Mouse (Mus musculus): ENCODE results near the gene Slc24a4. TPM values are rescaled to one million over a fixed set of nuclear protein-coding genes. Genes with fewer than 3 reads are reported as not detected.

Gene Slc24a4
- polyA plus RNA-seq, 1 experiment from 2014 or later = 2.4 TPM

DNA sequence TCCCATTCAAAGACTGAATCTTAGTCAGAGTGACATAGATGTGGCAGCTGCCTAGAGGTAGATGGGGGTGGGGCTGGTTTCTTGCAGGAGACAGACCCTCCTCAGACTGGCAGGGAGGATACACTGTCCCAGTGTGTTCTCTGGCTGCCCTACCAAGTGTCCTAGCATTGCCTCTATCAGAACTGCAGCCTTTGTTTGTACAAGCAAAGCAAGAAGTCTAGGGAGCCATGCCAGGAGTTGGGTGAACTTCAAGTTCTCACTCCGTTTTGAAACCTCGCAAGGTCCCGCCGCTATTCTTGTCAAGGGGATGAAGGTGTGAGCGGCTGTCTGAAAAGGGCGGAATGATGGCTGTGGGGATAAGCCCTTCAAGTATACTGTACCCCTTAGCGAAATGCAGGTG lies 22.7 kb downstream of the Slc24a4 start:
- DNase-seq (ENCODE audit: low spot score) = no peak
- WGBS = 90% methylated on average over 7 of the region's 7 CpGs
- H3K9ac ChIP-seq = no peak overlapping the region

DNA sequence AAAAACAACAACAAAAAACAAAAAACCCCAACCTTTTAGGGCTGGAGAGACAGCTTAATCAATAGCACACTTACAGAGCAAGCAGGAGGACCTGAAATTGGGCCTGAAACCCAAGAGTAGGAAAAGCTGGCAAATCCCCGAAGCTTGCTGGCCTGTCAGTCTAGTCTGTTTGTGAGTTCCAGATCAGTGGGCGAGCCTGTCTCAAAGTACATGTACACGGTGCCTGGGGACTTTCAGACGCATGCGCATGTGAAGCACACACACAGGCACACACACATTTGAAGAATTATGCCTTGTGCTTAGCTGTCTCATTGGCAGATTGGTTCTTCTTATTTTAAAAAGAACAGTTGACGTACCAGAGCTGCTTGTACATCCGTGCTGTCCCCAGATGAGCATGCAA lies 25.3 kb downstream of the Slc24a4 start:
- no peak overlapping the region for H3K4me2 ChIP-seq (replicated peaks)
- H3K4me1 ChIP-seq (replicated peaks; ENCODE audit: control insufficient read depth, insufficient read depth, low read length) = no peaks in the 10 kb centered on the region
- H3K4me3 ChIP-seq (replicated peaks; ENCODE audit: low read length) = no peak overlapping the region
- H3K36me3 ChIP-seq (replicated peaks; ENCODE audit: control insufficient read depth, insufficient read depth) = no peaks in the 10 kb centered on the region
- no peak for DNase-seq (ENCODE audit: low spot score)
- H3K27ac ChIP-seq = no peak overlapping the region
- no peaks in the 10 kb centered on the region for H3K27me3 ChIP-seq (ENCODE audit: control insufficient read depth, insufficient read depth, low read length)
- no peaks in the 10 kb centered on the region for H3K9me3 ChIP-seq (ENCODE audit: control insufficient read depth, low read length)
- no peak overlapping the region for H3K9ac ChIP-seq
- ATAC-seq (ENCODE audit: low FRiP score) = no peak
- WGBS = 90% methylated on average over 7 of the region's 7 CpGs

More for the DNA sequence above, 22.7 kb downstream of the Slc24a4 start:
- H3K4me3 ChIP-seq (replicated peaks; ENCODE audit: low read length) = no peak overlapping the region
- no peaks in the 10 kb centered on the region for H3K4me1 ChIP-seq (replicated peaks; ENCODE audit: control insufficient read depth, insufficient read depth, low read length)
- no peaks in the 10 kb centered on the region for H3K27me3 ChIP-seq (ENCODE audit: control insufficient read depth, insufficient read depth, low read length)
- H3K9me3 ChIP-seq (ENCODE audit: control insufficient read depth, low read length) = no peaks in the 10 kb centered on the region
- no peak overlapping the region for H3K4me2 ChIP-seq (replicated peaks)
- ATAC-seq (ENCODE audit: low FRiP score) = no peak
- no peak overlapping the region for H3K27ac ChIP-seq
- H3K36me3 ChIP-seq (replicated peaks; ENCODE audit: control insufficient read depth, insufficient read depth) = no peaks in the 10 kb centered on the region

DNA sequence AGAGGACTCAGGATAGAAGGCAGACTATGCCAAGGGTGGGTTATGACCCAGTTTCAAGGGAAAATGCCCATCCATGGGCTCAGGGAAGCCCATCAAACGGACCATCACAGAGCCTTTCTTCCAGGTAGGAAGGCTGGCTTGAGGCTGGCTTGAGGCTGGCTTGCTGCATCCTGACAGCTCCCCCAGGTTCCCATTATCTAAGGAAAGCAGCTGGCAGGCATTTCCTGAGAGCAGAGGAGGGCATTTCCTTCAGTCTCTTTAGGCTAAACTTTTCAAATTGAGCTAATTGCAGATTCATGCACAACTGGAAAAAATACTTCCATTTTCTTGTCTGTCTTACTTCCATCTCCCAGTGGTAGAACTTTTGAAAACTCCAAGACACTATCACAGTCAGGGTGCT lies 26.3 kb downstream of the Slc24a4 start:
- ATAC-seq (ENCODE audit: low FRiP score) = no peak
- no peaks in the 10 kb centered on the region for H3K9me3 ChIP-seq (ENCODE audit: control insufficient read depth, low read length)
- WGBS = 60% methylated on average over 1 of the region's 1 CpGs
- H3K4me1 ChIP-seq (replicated peaks; ENCODE audit: control insufficient read depth, insufficient read depth, low read length) = no peaks in the 10 kb centered on the region
- H3K27me3 ChIP-seq (ENCODE audit: control insufficient read depth, insufficient read depth, low read length) = no peaks in the 10 kb centered on the region
- DNase-seq (ENCODE audit: low spot score) = no peak
- no peak overlapping the region for H3K27ac ChIP-seq
- no peak overlapping the region for H3K4me3 ChIP-seq (replicated peaks; ENCODE audit: low read length)
- H3K4me2 ChIP-seq (replicated peaks) = no peak overlapping the region
- no peak overlapping the region for H3K9ac ChIP-seq
- H3K36me3 ChIP-seq (replicated peaks; ENCODE audit: control insufficient read depth, insufficient read depth) = no peaks in the 10 kb centered on the region

DNA sequence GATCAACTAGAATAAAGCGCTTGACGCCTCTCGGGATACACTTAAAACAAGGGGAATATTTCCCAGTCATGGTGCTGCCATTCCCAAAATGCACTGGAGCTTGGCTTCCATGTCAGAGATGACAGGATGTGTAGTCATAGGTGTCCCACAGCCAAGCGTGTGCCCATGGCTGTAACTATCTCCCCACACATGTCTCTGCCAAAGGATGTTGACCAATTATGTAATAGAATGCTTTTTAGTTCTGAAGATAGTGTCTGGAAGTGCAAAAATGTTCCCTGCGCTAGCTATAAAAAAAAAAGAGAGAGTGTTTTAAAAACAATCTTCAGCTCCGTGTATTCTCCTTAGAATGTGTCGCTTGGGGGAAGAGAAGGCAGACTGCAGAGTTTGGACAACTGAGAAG lies 36.1 kb downstream of the Slc24a4 start:
- H3K27me3 ChIP-seq (ENCODE audit: control insufficient read depth, insufficient read depth, low read length) = no peaks in the 10 kb centered on the region
- H3K4me3 ChIP-seq (replicated peaks; ENCODE audit: low read length) = no peak overlapping the region
- H3K27ac ChIP-seq = no peak overlapping the region
- no peaks in the 10 kb centered on the region for H3K36me3 ChIP-seq (replicated peaks; ENCODE audit: control insufficient read depth, insufficient read depth)
- WGBS = 93% methylated on average over 7 of the region's 7 CpGs
- no peak overlapping the region for H3K4me2 ChIP-seq (replicated peaks)
- H3K9me3 ChIP-seq (ENCODE audit: control insufficient read depth, low read length) = no peaks in the 10 kb centered on the region
- no peaks in the 10 kb centered on the region; the same call in 1 of the 2 replicates for H3K4me1 ChIP-seq (replicated peaks; ENCODE audit: control insufficient read depth, insufficient read depth, low read length)
- ATAC-seq (ENCODE audit: low FRiP score) (no peak), DNase-seq (ENCODE audit: low spot score) (no peak)
- no peak overlapping the region for H3K9ac ChIP-seq

DNA sequence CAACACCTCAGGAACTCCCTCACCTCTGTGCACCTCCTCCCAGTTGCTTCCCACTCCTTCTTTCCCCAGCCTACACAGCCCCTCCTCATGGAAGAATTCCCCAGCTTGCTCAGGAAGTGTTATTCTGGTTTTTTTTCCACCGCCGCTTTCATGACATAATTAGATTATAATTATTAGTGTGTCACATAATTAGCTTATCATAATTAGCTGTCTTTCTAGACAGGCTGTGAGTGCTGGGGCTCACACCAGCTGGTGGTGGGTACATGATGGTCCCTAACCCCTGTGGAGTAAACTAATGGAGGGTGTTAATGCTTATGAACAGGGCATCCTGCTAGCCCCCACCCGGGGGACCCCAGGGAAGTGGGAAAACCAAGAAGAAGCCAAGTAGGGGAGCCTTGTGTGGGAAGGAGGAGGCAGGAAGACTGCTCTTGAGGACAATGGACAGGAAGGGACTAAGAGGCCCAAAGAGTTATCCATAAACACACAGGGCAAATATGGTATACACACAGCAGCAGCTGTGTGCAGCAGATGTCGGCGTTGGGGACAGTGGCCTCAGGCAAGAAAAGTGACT lies 38.2 kb downstream of the Slc24a4 start:
- 41% methylated on average over 5 of the region's 5 CpGs for whole genome bisulfite sequencing
- Histone ChIP-seq H3K27me3 (ENCODE audit: control insufficient read depth, insufficient read depth, low read length) (no peaks in the 10 kb centered on the region), H3K4me2 (replicated peaks) (no peak overlapping the region), H3K9ac (no peak overlapping the region), H3K4me3 (replicated peaks; ENCODE audit: low read length) (no peak overlapping the region), H3K9me3 (ENCODE audit: control insufficient read depth, low read length) (no peaks in the 10 kb centered on the region), H3K4me1 (replicated peaks; ENCODE audit: control insufficient read depth, insufficient read depth, low read length) (no peaks in the 10 kb centered on the region; the same call in 1 of the 2 replicates), H3K27ac (peak overlapping the region; percentile 64; the same call in 1 of the 2 replicates), H3K36me3 (replicated peaks; ENCODE audit: control insufficient read depth, insufficient read depth) (no peaks in the 10 kb centered on the region)
- no peak for DNase-seq (ENCODE audit: low spot score)
- ATAC-seq (ENCODE audit: low FRiP score) = peak; percentile 81

DNA sequence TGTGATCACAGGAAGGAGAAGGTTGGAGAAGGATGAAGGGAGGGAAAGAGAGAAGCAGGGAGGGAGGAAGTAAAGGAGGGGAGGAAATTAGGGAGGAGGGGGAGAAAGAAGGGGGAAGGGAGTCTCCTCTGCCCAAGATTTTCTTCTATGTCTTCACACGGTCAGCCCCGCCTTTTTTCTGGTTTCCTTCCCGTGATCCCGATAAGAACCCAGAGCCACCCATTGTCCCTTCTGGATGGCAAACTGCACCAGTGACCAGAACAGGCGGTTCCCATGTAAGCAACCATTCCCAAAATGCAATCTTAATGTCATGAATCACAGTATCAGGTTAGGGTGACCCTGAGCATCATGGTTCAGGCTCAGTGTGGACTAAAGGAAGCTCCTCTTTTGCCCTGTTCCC lies 38.8 kb downstream of the Slc24a4 start:
- DNase-seq (ENCODE audit: low spot score) (no peak), ATAC-seq (ENCODE audit: low FRiP score) (no peak)
- Histone ChIP-seq H3K9ac (no peak overlapping the region), H3K4me2 (replicated peaks) (no peak overlapping the region), H3K4me1 (replicated peaks; ENCODE audit: control insufficient read depth, insufficient read depth, low read length) (no peaks in the 10 kb centered on the region; the same call in 1 of the 2 replicates), H3K4me3 (replicated peaks; ENCODE audit: low read length) (no peak overlapping the region), H3K27ac (no peak overlapping the region), H3K9me3 (ENCODE audit: control insufficient read depth, low read length) (no peaks in the 10 kb centered on the region), H3K36me3 (replicated peaks; ENCODE audit: control insufficient read depth, insufficient read depth) (no peaks in the 10 kb centered on the region), H3K27me3 (ENCODE audit: control insufficient read depth, insufficient read depth, low read length) (no peaks in the 10 kb centered on the region)
- 78% methylated on average over 5 of the region's 5 CpGs for WGBS

DNA sequence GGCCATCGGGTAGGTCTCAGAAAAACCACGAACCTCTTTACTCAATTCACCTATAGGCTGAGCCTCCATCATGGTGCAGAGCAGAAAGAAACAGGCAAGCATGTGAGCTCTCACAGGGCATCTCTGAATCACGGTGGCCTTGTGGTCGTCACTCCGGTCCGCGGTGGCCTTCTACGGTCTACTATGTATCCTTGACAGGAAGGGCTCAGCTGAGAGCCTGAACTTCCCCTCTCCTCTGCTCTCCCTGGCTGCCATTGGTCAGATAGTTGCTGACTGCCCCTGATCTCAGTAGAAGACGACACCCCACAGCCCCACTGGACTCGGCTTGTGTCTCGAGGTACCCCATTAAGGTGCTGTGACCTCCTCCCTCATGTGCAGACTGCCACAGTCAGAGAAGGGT lies 44.2 kb downstream of the Slc24a4 start:
- no peak for DNase-seq (ENCODE audit: low spot score)
- WGBS = 92% methylated on average over 11 of the region's 11 CpGs

DNA sequence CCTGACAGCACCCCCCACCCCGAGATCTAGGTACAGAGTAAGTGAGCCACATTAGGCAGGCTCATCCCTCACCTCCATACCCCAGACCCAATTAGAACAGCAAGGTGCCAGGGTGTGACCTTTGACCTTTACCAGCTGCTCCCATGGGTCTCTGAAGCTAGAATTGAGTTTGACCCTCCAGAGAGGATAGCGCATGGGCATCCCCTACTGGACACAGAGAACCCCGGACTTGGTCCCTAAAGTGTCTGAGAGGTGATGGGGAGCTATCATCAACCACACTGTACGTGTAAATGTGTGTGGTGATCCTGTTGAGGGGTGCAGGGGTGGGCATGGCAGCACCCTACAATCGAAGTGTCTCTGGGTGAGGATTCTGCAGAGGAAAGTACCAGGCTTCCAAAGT lies 44.8 kb downstream of the Slc24a4 start:
- Histone ChIP-seq H3K4me2 (replicated peaks) (no peak overlapping the region), H3K27me3 (ENCODE audit: control insufficient read depth, insufficient read depth, low read length) (no peaks in the 10 kb centered on the region), H3K36me3 (replicated peaks; ENCODE audit: control insufficient read depth, insufficient read depth) (no peaks in the 10 kb centered on the region), H3K27ac (no peak overlapping the region), H3K4me3 (replicated peaks; ENCODE audit: low read length) (no peak overlapping the region), H3K4me1 (replicated peaks; ENCODE audit: control insufficient read depth, insufficient read depth, low read length) (no peaks in the 10 kb centered on the region), H3K9me3 (ENCODE audit: control insufficient read depth, low read length) (no peaks in the 10 kb centered on the region), H3K9ac (no peak overlapping the region)
- DNase-seq (ENCODE audit: low spot score) (no peak), ATAC-seq (ENCODE audit: low FRiP score) (no peak)
- 87% methylated on average over 5 of the region's 5 CpGs for WGBS

More for the DNA sequence above, 44.2 kb downstream of the Slc24a4 start:
- Histone ChIP-seq H3K4me1 (replicated peaks; ENCODE audit: control insufficient read depth, insufficient read depth, low read length) (no peaks in the 10 kb centered on the region), H3K27ac (no peak overlapping the region), H3K4me2 (replicated peaks) (no peak overlapping the region), H3K9me3 (ENCODE audit: control insufficient read depth, low read length) (no peaks in the 10 kb centered on the region), H3K36me3 (replicated peaks; ENCODE audit: control insufficient read depth, insufficient read depth) (no peaks in the 10 kb centered on the region), H3K27me3 (ENCODE audit: control insufficient read depth, insufficient read depth, low read length) (no peaks in the 10 kb centered on the region), H3K9ac (no peak overlapping the region), H3K4me3 (replicated peaks; ENCODE audit: low read length) (no peak overlapping the region)
- ATAC-seq (ENCODE audit: low FRiP score) = no peak

DNA sequence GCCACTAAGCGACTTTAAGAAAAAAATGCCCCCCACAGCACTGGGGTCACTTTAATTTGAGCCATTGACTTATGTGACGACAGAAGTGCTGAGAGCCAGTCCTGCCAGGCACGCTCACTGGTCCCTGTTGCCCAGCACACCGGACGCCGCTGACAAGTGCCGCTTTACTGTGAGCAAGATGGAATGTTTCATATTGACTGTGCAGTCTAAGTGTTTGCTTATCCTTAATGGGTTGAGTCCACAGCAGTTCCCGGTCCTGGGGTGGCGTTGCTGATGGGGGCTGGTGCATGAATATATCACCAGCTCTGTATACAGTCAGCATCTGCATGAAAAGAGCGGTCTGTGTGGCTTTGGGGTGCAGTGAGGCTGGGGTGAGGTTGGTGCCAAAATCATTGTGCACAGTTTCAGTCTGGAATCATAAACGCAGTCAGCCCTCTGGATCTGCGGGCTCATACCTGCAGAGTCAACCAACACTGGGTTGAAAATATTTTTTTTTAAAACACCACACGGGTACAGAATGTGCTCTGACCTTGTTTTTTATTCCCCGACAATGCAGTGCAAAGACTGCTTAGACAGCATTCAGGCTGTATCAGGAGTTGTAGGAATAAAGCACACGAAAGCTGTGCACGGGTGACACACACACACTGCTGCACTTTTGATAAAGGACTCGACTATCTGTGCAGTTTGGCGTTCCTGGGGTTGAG lies 52.0 kb downstream of the Slc24a4 start:
- Histone ChIP-seq H3K9me3 (ENCODE audit: control insufficient read depth, low read length) (no peaks in the 10 kb centered on the region), H3K4me3 (replicated peaks; ENCODE audit: low read length) (no peak overlapping the region), H3K27me3 (ENCODE audit: control insufficient read depth, insufficient read depth, low read length) (no peaks in the 10 kb centered on the region), H3K36me3 (replicated peaks; ENCODE audit: control insufficient read depth, insufficient read depth) (no peaks in the 10 kb centered on the region), H3K4me1 (replicated peaks; ENCODE audit: control insufficient read depth, insufficient read depth, low read length) (no peaks in the 10 kb centered on the region), H3K9ac (no peak overlapping the region), H3K4me2 (replicated peaks) (no peak overlapping the region), H3K27ac (no peak overlapping the region)
- ATAC-seq (ENCODE audit: low FRiP score) (no peak), DNase-seq (ENCODE audit: low spot score) (no peak)
- 85% methylated on average over 18 of the region's 18 CpGs for WGBS

Measured in hindbrain, embryonic 14.5 days (tissue).